Mouse (Mus musculus): ENCODE data around the gene Rgs7. TPM values are rescaled to one million over a fixed set of nuclear protein-coding genes. Genes with fewer than 3 reads are reported as not detected.

Gene Rgs7
- polyA plus RNA-seq, 1 experiment, result 2.1 TPM

GRCm38 (mm10) chr1:175431356-175432053 lies 60.8 kb downstream of the Rgs7 start:
- DNase-seq (ENCODE audit: low read depth), result no peak

- no peak for DNase-seq (ENCODE audit: low read depth)
Measured at GRCm38 (mm10) chr1:175427112-175427511, 65.2 kb downstream of the Rgs7 start.

- no peak for DNase-seq (ENCODE audit: low read depth)
Measured at GRCm38 (mm10) chr1:175426393-175426792, 65.9 kb downstream of the Rgs7 start.

GRCm38 (mm10) chr1:175420883-175421282 lies 71.4 kb downstream of the Rgs7 start:
- no peak for DNase-seq (ENCODE audit: low read depth)

- DNase-seq (ENCODE audit: low read depth), result no peak
Measured at GRCm38 (mm10) chr1:175415728-175416127, 76.6 kb downstream of the Rgs7 start.

- DNase-seq (ENCODE audit: low read depth), result no peak
Measured at GRCm38 (mm10) chr1:175410399-175410798, 81.9 kb downstream of the Rgs7 start.

- DNase-seq (ENCODE audit: low read depth), result no peak
Measured at GRCm38 (mm10) chr1:175391894-175392293, 100.4 kb downstream of the Rgs7 start.

GRCm38 (mm10) chr1:175389250-175389649 lies 103.0 kb downstream of the Rgs7 start:
- no peak for DNase-seq (ENCODE audit: low read depth)

GRCm38 (mm10) chr1:175385581-175386235 lies 106.6 kb downstream of the Rgs7 start:
- DNase-seq (ENCODE audit: low read depth), result no peak

GRCm38 (mm10) chr1:175372571-175372970 lies 119.7 kb downstream of the Rgs7 start:
- no peak for DNase-seq (ENCODE audit: low read depth)

- no peak for DNase-seq (ENCODE audit: low read depth)
Measured at GRCm38 (mm10) chr1:175368062-175368461, 124.2 kb downstream of the Rgs7 start.

- DNase-seq (ENCODE audit: low read depth), result no peak
Measured at GRCm38 (mm10) chr1:175363606-175364005, 128.7 kb downstream of the Rgs7 start.

GRCm38 (mm10) chr1:175359411-175360366 lies 132.6 kb downstream of the Rgs7 start:
- no peak for DNase-seq (ENCODE audit: low read depth)

- peak; percentile 12 for DNase-seq (ENCODE audit: low read depth)
Measured at GRCm38 (mm10) chr1:175352921-175353320, 139.4 kb downstream of the Rgs7 start.

- no peak for DNase-seq (ENCODE audit: low read depth)
Measured at GRCm38 (mm10) chr1:175346162-175346561, 146.1 kb downstream of the Rgs7 start.

- DNase-seq (ENCODE audit: low read depth), result no peak
Measured at GRCm38 (mm10) chr1:175336191-175336590, 156.1 kb downstream of the Rgs7 start.

- DNase-seq (ENCODE audit: low read depth), result no peak
Measured at GRCm38 (mm10) chr1:175333041-175333854, 159.1 kb downstream of the Rgs7 start.

GRCm38 (mm10) chr1:175329934-175330471 lies 162.3 kb downstream of the Rgs7 start:
- no peak for DNase-seq (ENCODE audit: low read depth)

GRCm38 (mm10) chr1:175322781-175323180 lies 169.5 kb downstream of the Rgs7 start:
- no peak for DNase-seq (ENCODE audit: low read depth)

GRCm38 (mm10) chr1:175319205-175319604 lies 173.1 kb downstream of the Rgs7 start:
- DNase-seq (ENCODE audit: low read depth), result no peak

GRCm38 (mm10) chr1:175317264-175317663 lies 175.0 kb downstream of the Rgs7 start:
- DNase-seq (ENCODE audit: low read depth), result no peak
